Mouse (Mus musculus) olfactory bulb, adult 2 months (tissue): ENCODE measurements around the gene A430078G23Rik.
"Not testable (repeated sequence)": the region's sequence is repeated elsewhere in the genome, so short reads cannot be mapped to it uniquely, and the experiment has no call there.

Source experiments
- CTCF ChIP-seq: fragments of 200-500 bp; IDR thresholded peaks from 2 replicates; pipeline ENCODE4 v1.5.1; 2012; ENCODE audit warnings: low read depth, mild to moderate bottlenecking, low read length, moderate library complexity; ENCODE audit not compliant: insufficient read depth
- POLR2A ChIP-seq: fragments of 200-500 bp; IDR thresholded peaks from 2 replicates; pipeline ENCODE4 v1.6.1; 2012; ENCODE audit warnings: mild to moderate bottlenecking, low read depth, low read length, moderate library complexity; ENCODE audit not compliant: insufficient read depth

DNA sequence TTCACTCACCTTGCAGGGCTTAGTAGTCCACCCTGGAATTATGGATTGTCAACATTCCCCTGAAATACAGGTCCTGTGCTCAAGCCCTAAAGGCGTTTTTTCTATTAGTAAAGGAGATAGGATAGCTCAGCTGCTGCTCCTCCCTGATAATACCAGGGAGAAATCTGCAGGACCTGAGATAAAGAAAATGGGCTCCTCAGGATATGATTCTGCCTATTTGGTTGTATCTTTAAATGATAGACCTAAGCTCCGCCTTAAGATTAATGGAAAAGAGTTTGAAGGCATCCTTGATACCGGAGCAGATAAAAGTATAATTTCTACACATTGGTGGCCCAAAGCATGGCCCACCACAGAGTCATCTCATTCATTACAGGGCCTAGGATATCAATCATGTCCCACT, 12.5 kb upstream of the A430078G23Rik start:
- TF ChIP-seq CTCF, POLR2A: not testable (repeated sequence)
